Mouse (Mus musculus): ENCODE results near the gene Slc44a5. TPM values are rescaled to one million over a fixed set of nuclear protein-coding genes. Genes with fewer than 3 reads are reported as not detected.
"Not testable (repeated sequence)": the region's sequence is repeated elsewhere in the genome, so short reads cannot be mapped to it uniquely, and the experiment has no call there.

Slc44a5 gene
- polyA plus RNA-seq, 1 experiment from 2014 or later, result 0.08 TPM

DNA sequence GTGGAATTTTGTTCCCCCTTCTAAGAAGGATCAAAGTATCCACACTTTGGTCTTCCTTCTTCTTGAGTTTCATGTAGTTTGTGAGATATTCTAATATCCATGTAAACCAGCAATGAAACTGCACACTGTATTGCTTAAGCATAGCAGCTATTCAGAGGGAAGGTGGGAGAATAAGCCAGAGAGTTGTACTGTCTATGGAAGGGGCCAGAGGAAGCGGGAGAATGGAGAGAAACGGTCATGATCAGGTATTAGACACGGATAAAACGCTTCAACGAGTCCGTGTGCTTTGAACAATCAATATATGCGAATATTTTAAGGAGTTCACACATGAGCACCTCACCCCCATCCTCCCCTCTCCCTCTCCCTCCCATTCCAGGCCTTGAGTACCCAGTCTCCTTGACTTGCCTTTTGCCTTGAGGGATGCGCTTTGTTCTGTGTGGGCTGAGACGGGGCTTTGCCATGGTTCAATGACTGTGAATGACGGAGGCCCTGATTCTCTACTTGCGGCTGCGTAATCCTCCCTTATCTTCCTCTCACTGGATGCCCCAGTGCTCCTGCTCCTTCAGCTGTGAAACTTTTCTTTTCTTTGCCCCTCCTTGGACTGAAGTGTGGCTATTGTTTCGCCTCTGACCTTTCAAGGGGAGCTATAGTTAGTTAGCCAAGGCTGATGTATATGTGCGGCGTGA lies 151.8 kb downstream of the Slc44a5 start:
- DNase-seq (ENCODE audit: low spot score), result no peak
- H3K9me3 ChIP-seq (replicated peaks), result no peaks in the 10 kb centered on the region
- H3K4me3 ChIP-seq, result no peak overlapping the region
- H3K4me1 ChIP-seq, result no peaks in the 10 kb centered on the region
- no peaks in the 10 kb centered on the region for H3K27me3 ChIP-seq (ENCODE audit: low read depth, poor library complexity, severe bottlenecking)
- no peak overlapping the region for H3K27ac ChIP-seq
- no peaks in the 10 kb centered on the region for H3K36me3 ChIP-seq
- WGBS, result 86% methylated on average over 15 of the region's 15 CpGs

DNA sequence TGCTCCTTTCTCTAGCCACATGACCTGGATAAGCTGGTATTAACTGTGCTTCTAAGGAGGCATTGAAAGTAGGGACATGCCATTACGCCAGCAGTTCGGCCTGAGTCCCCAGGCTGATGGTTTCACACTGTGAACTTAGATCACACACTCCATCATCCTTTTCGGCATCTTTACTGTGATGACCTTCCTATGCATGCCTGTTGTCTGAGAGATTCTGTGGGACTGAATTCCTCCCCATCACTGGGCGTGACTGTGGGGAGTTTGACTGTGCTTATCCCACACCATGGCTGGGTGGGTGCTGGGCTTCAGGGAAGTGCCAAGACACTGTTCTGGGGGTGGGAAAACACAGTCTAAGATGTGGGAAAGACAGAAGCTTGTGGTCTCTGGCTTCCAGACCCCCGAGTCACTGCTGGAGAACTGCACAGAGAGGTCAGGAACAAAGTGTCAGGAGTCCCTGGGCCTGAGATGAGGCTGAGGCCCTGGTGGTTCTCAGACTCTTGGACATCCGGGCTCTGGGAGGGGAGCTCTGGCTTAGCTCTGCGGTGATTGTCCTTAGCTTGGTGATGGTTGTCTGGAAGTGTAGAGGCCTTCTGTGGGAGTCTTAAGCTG lies 152.6 kb downstream of the Slc44a5 start:
- Histone ChIP-seq H3K9me3 (replicated peaks) (no peaks in the 10 kb centered on the region), H3K27ac (no peak overlapping the region), H3K4me3 (no peak overlapping the region), H3K4me1 (no peaks in the 10 kb centered on the region), H3K27me3 (ENCODE audit: low read depth, poor library complexity, severe bottlenecking) (no peaks in the 10 kb centered on the region), H3K36me3 (no peaks in the 10 kb centered on the region)
- 73% methylated on average over 7 of the region's 7 CpGs for WGBS
- no peak for DNase-seq (ENCODE audit: low spot score)

- Histone ChIP-seq H3K4me3 (no peak overlapping the region), H3K27me3 (ENCODE audit: low read depth, poor library complexity, severe bottlenecking) (no peaks in the 10 kb centered on the region), H3K36me3 (no peaks in the 10 kb centered on the region), H3K27ac (no peak overlapping the region), H3K4me1 (no peaks in the 10 kb centered on the region), H3K9me3 (replicated peaks) (no peaks in the 10 kb centered on the region)
- WGBS, result 88% methylated on average over 3 of the region's 3 CpGs
- DNase-seq (ENCODE audit: low spot score), result no peak
These were observed 154.0 kb downstream of the Slc44a5 start for GRCm38 (mm10) chr3:154127246-154127645.

- Histone ChIP-seq H3K9me3 (replicated peaks) (no peaks in the 10 kb centered on the region), H3K27ac (no peak overlapping the region), H3K36me3 (no peaks in the 10 kb centered on the region), H3K4me1 (no peaks in the 10 kb centered on the region), H3K4me3 (no peak overlapping the region), H3K27me3 (ENCODE audit: low read depth, poor library complexity, severe bottlenecking) (no peaks in the 10 kb centered on the region)
- 88% methylated on average over 4 of the region's 4 CpGs for WGBS
- no peak for DNase-seq (ENCODE audit: low spot score)
These were observed 155.8 kb downstream of the Slc44a5 start for GRCm38 (mm10) chr3:154129036-154129435.

GRCm38 (mm10) chr3:154130431-154131114 lies 157.3 kb downstream of the Slc44a5 start:
- no peaks in the 10 kb centered on the region for H3K9me3 ChIP-seq (replicated peaks)
- DNase-seq (ENCODE audit: low spot score), result no peak
- H3K27me3 ChIP-seq (ENCODE audit: low read depth, poor library complexity, severe bottlenecking), result no peaks in the 10 kb centered on the region
- no peaks in the 10 kb centered on the region for H3K36me3 ChIP-seq
- H3K27ac ChIP-seq, result no peak overlapping the region
- H3K4me1 ChIP-seq, result no peaks in the 10 kb centered on the region
- WGBS, result 91% methylated on average over 6 of the region's 6 CpGs
- H3K4me3 ChIP-seq, result no peak overlapping the region

- H3K36me3 ChIP-seq, result no peaks in the 10 kb centered on the region
- no peak overlapping the region for H3K4me3 ChIP-seq
- H3K9me3 ChIP-seq (replicated peaks), result no peaks in the 10 kb centered on the region
- H3K4me1 ChIP-seq, result no peaks in the 10 kb centered on the region
- WGBS, result 85% methylated on average over 6 of the region's 6 CpGs
- no peaks in the 10 kb centered on the region for H3K27me3 ChIP-seq (ENCODE audit: low read depth, poor library complexity, severe bottlenecking)
- H3K27ac ChIP-seq, result no peak overlapping the region
- DNase-seq (ENCODE audit: low spot score), result no peak
These were observed 160.8 kb downstream of the Slc44a5 start for GRCm38 (mm10) chr3:154133986-154134385.

DNA sequence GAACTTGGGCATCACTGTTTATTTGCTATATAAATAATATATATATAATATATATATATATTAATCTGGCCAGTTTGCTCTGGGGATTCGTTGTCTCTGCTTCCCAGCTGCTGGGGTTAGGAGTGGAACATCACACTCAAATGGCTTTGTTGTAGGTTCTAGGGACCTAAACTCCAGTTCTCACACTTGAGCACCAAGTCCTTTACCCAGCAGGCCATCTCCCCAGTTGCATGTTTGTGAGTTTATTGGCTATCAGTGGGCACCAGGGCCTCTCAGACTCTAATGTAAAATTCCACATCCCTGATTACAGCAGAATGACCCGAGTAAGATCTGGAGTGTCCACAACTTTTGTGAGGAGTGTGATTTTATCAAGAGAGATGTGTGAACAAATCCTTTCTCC lies 161.5 kb downstream of the Slc44a5 start:
- 85% methylated on average over 2 of the region's 2 CpGs for WGBS
- no peak for DNase-seq (ENCODE audit: low spot score)
- no peak overlapping the region for H3K27ac ChIP-seq
- H3K9me3 ChIP-seq (replicated peaks), result no peaks in the 10 kb centered on the region
- no peak overlapping the region for H3K4me3 ChIP-seq
- no peaks in the 10 kb centered on the region for H3K36me3 ChIP-seq
- H3K4me1 ChIP-seq, result no peaks in the 10 kb centered on the region
- H3K27me3 ChIP-seq (ENCODE audit: low read depth, poor library complexity, severe bottlenecking), result no peaks in the 10 kb centered on the region

- H3K27ac ChIP-seq, result no peak overlapping the region
- no peak for DNase-seq (ENCODE audit: low spot score)
- WGBS, result 74% methylated on average over 3 of the region's 3 CpGs
- H3K9me3 ChIP-seq (replicated peaks), result no peaks in the 10 kb centered on the region
- no peak overlapping the region for H3K4me3 ChIP-seq
- H3K36me3 ChIP-seq, result no peaks in the 10 kb centered on the region
- H3K4me1 ChIP-seq, result no peaks in the 10 kb centered on the region
- H3K27me3 ChIP-seq (ENCODE audit: low read depth, poor library complexity, severe bottlenecking), result no peaks in the 10 kb centered on the region
These were observed 163.3 kb downstream of the Slc44a5 start for GRCm38 (mm10) chr3:154136501-154136900.

DNA sequence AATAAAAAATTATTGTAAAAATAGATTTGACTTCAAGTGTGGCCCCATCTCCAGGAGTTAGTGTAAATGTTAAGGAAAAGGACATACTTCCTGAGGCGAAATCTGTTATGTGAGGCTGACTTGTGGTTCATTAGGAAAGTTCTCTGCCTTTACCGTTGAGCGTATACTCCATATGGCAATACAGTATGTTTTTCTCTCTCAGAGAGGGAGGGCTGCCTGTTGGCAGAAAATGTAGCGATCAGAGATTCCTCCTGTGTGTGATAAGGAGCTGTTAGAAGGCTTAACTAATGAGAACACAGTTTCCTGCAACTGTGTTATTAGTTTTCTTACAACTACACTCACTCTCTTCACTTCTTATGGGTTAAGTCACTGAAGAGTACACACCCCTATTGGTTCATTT lies 168.1 kb downstream of the Slc44a5 start:
- Histone ChIP-seq H3K27ac (no peak overlapping the region), H3K4me3 (no peak overlapping the region), H3K27me3 (ENCODE audit: low read depth, poor library complexity, severe bottlenecking) (no peaks in the 10 kb centered on the region), H3K4me1 (no peaks in the 10 kb centered on the region), H3K9me3 (replicated peaks) (no peaks in the 10 kb centered on the region), H3K36me3 (no peaks in the 10 kb centered on the region)
- WGBS, result 85% methylated on average over 4 of the region's 4 CpGs
- no peak for DNase-seq (ENCODE audit: low spot score)

GRCm38 (mm10) chr3:154142618-154143017 lies 169.4 kb downstream of the Slc44a5 start:
- no peak overlapping the region for H3K4me3 ChIP-seq
- WGBS, result 90% methylated on average over 4 of the region's 4 CpGs
- no peak for DNase-seq (ENCODE audit: low spot score)

GRCm38 (mm10) chr3:154145750-154146149 lies 172.5 kb downstream of the Slc44a5 start:
- DNase-seq (ENCODE audit: low spot score), result no peak
- Histone ChIP-seq H3K4me1 (no peaks in the 10 kb centered on the region), H3K4me3 (no peak overlapping the region), H3K36me3 (no peaks in the 10 kb centered on the region), H3K27ac (no peak overlapping the region), H3K27me3 (ENCODE audit: low read depth, poor library complexity, severe bottlenecking) (no peaks in the 10 kb centered on the region), H3K9me3 (replicated peaks) (no peaks in the 10 kb centered on the region)
- WGBS, result 88% methylated on average over 4 of the region's 4 CpGs

More at GRCm38 (mm10) chr3:154142618-154143017, 169.4 kb downstream of the Slc44a5 start:
- H3K4me1 ChIP-seq, result no peaks in the 10 kb centered on the region
- no peaks in the 10 kb centered on the region for H3K9me3 ChIP-seq (replicated peaks)
- H3K27ac ChIP-seq, result no peak overlapping the region
- H3K27me3 ChIP-seq (ENCODE audit: low read depth, poor library complexity, severe bottlenecking), result no peaks in the 10 kb centered on the region
- no peaks in the 10 kb centered on the region for H3K36me3 ChIP-seq

- Histone ChIP-seq H3K27ac (no peak overlapping the region), H3K9me3 (replicated peaks) (no peaks in the 10 kb centered on the region), H3K4me3 (no peak overlapping the region), H3K27me3 (ENCODE audit: low read depth, poor library complexity, severe bottlenecking) (no peaks in the 10 kb centered on the region), H3K4me1 (no peaks in the 10 kb centered on the region), H3K36me3 (no peaks in the 10 kb centered on the region)
- 79% methylated on average over 4 of the region's 4 CpGs for WGBS
- no peak for DNase-seq (ENCODE audit: low spot score)
These were observed 176.5 kb downstream of the Slc44a5 start for GRCm38 (mm10) chr3:154149778-154150177.

DNA sequence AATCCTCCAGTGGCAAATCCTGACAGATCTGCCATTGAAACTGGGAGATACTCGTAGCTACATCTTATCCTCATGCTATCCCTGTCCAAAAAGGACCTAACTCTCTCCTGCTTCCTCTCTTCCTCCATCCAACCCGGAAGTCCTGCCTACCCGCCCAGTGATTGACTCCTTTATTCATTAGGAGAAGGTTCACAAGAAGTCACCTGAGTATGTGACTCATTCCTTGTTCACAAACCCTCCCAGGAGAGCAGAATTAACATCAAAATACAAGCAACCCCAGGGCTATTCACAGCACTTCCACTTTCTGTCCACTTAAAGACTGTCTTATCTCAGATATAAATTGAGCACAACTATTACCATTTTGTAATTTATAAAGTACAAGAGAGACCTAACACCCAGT lies 180.3 kb downstream of the Slc44a5 start:
- 87% methylated on average over 3 of the region's 3 CpGs for WGBS
- not testable (repeated sequence) for H3K27ac ChIP-seq; H3K27me3 ChIP-seq (ENCODE audit: low read depth, poor library complexity, severe bottlenecking); H3K36me3 ChIP-seq; H3K4me3 ChIP-seq; H3K9me3 ChIP-seq (replicated peaks); DNase-seq (ENCODE audit: low spot score); H3K4me1 ChIP-seq
